Mouse (Mus musculus) stomach, postnatal 0 days (tissue): ENCODE data around the gene Mettl7a2. TPM values are rescaled to one million over a fixed set of nuclear protein-coding genes. Genes with fewer than 3 reads are reported as not detected.
"Not testable (repeated sequence)": the region's sequence is repeated elsewhere in the genome, so short reads cannot be mapped to it uniquely, and the experiment has no call there.

Experiments used
- ATAC-seq: fragments of 200-750 bp; cut with Nextera tagmentation; 2 replicates; pipeline ENCODE4 v1.8.0; 2017; ENCODE audit not compliant: low FRiP score, low TSS enrichment
- DNase-seq: peaks from one replicate; pipeline ENCODE4 v3.0.0-alpha.2; 2016; ENCODE audit warnings: low spot score
- H3K27ac ChIP-seq: fragments of 300-500 bp; sonication (generic); replicated peaks from 2 replicates; pipeline ENCODE4 v1.5.1; 2014; ENCODE audit warnings: mild to moderate bottlenecking, control low read depth
- H3K27me3 ChIP-seq: fragments of 300-500 bp; sonication (generic); 2 replicates; pipeline ENCODE4 v1.6.1; 2014; ENCODE audit warnings: low read length; ENCODE audit not compliant: control insufficient read depth, insufficient read depth
- H3K36me3 ChIP-seq: fragments of 300-500 bp; sonication (generic); 2 replicates; pipeline ENCODE4 v1.6.1; 2014; ENCODE audit warnings: low read length, mixed read lengths; ENCODE audit not compliant: control insufficient read depth, insufficient read depth
- H3K4me1 ChIP-seq: fragments of 300-500 bp; sonication (generic); replicated peaks from 2 replicates; pipeline ENCODE4 v1.6.1; 2014; ENCODE audit warnings: antibody characterized with exemption; ENCODE audit not compliant: control insufficient read depth, insufficient read depth
- H3K4me2 ChIP-seq: fragments of 300-500 bp; sonication (generic); replicated peaks from 2 replicates; pipeline ENCODE4 v1.6.1; 2014; ENCODE audit warnings: low read depth, mild to moderate bottlenecking, control low read depth, moderate library complexity
- H3K4me3 ChIP-seq: fragments of 300-500 bp; sonication (generic); 2 replicates; pipeline ENCODE4 v1.5.1; 2014; ENCODE audit warnings: low read depth, low read length, control low read depth
- H3K9ac ChIP-seq: fragments of 300-500 bp; sonication (generic); 2 replicates; pipeline ENCODE4 v1.6.1; 2014; ENCODE audit warnings: mild to moderate bottlenecking, low read length, control low read depth, mixed read lengths
- H3K9me3 ChIP-seq: fragments of 300-500 bp; sonication (generic); 2 replicates; pipeline ENCODE4 v1.6.1; 2016; ENCODE audit warnings: low read length; ENCODE audit not compliant: control insufficient read depth
- CTCF ChIP-seq: IDR thresholded peaks from 2 replicates; pipeline ENCODE4 v1.5.1; 2016; ENCODE audit warnings: antibody characterized with exemption, low read depth, mild to moderate bottlenecking, moderate library complexity
- EP300 ChIP-seq: optimal IDR thresholded peaks from 2 replicates; pipeline ENCODE3; 2016; ENCODE audit warnings: antibody characterized with exemption
- WGBS: fragments of 180-500 bp; shearing (Covaris S2); extraction: QIAGEN DNeasy Blood & Tissue Kit; methylation state at CpG from one replicate; pipeline ENCODE4 v1.1.7; 2014; 5-methylcytosine and 5-hydroxymethylcytosine counted together
- polyA plus RNA-seq: library from polyadenylated mRNA; unstranded; fragments of >200 nt; fragmentation: Nextera tagmentation; extraction: Ambion mirVana; gene quantifications from 2 replicates; pipeline ENCODE4 v1.2.1, GENCODE M21; 2015

The Mettl7a2 gene
- polyA plus RNA-seq, 1 experiment from 2014 or later = not detected

DNA sequence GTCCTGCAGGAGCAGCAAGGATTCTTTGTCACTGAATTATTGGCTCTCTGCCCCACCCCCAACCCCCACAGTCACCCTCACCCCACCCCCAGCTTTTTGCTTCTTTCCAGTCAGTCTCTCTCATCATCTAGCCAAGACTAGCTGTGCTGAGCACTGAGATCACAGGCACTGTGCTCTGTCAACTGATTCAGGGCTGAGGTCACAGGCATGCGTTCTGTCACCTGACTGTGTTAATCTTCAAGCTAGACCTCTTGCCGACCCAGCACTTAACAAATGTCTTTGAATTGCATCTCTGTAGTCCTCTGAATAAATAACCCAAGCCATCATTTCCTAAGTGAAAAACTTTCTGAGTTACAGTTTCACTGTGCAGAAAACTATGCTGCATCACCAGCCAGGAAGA is 3.5 kb upstream of the Mettl7a2 start:
- H3K27me3 ChIP-seq = no peaks in the 10 kb centered on the region
- no peaks in the 10 kb centered on the region for H3K9me3 ChIP-seq
- no peak; the same call in 1 of the 2 replicates for ATAC-seq
- no peaks in the 10 kb centered on the region for H3K4me1 ChIP-seq
- no peak overlapping the region for H3K4me3 ChIP-seq
- no peak for DNase-seq
- H3K27ac ChIP-seq = no peak overlapping the region
- H3K4me2 ChIP-seq = no peak overlapping the region
- TF ChIP-seq CTCF = no peak
- TF ChIP-seq EP300 = no peak
- no peaks in the 10 kb centered on the region for H3K36me3 ChIP-seq
- no peak overlapping the region for H3K9ac ChIP-seq
- 23% methylated on average over 2 of the region's 2 CpGs for WGBS

- no peaks in the 10 kb centered on the region for H3K9me3 ChIP-seq
- no peak overlapping the region for H3K9ac ChIP-seq
- 57% methylated on average over 6 of the region's 6 CpGs for WGBS
- ATAC-seq (no peak), DNase-seq (no peak)
- H3K4me2 ChIP-seq = no peak overlapping the region
- no peaks in the 10 kb centered on the region for H3K27me3 ChIP-seq
- H3K36me3 ChIP-seq = no peaks in the 10 kb centered on the region
- no peaks in the 10 kb centered on the region for H3K4me1 ChIP-seq
- H3K27ac ChIP-seq = no peak overlapping the region
- no peak for TF ChIP-seq EP300
- no peak for TF ChIP-seq CTCF
- no peak overlapping the region for H3K4me3 ChIP-seq
Observed at GRCm38 (mm10) chr15:100351501-100352060, 1.4 kb upstream of the Mettl7a2 start.

DNA sequence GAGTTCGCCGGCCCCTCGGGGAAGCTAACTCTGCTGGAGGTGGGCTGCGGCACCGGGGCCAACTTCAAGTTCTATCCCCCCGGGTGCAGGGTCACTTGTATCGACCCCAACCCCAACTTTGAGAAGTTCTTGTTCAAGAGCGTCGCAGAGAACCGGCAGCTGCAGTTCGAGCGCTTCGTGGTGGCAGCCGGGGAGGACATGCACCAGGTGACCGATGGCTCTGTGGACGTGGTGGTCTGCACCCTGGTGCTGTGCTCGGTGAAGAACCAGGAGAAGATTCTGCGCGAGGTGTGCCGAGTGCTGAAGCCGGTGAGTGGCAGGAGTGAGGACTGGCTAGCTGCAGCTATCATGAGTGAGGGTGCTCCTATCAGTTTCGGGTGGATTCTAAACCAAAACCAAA is 399 bp downstream of the Mettl7a2 start:
- not testable (repeated sequence) for H3K9ac ChIP-seq, H3K4me1 ChIP-seq, H3K27me3 ChIP-seq, DNase-seq, H3K36me3 ChIP-seq, H3K4me2 ChIP-seq, H3K27ac ChIP-seq, H3K9me3 ChIP-seq, H3K4me3 ChIP-seq, ATAC-seq
- WGBS = over 99% methylated on average over 9 of the region's 22 CpGs

DNA sequence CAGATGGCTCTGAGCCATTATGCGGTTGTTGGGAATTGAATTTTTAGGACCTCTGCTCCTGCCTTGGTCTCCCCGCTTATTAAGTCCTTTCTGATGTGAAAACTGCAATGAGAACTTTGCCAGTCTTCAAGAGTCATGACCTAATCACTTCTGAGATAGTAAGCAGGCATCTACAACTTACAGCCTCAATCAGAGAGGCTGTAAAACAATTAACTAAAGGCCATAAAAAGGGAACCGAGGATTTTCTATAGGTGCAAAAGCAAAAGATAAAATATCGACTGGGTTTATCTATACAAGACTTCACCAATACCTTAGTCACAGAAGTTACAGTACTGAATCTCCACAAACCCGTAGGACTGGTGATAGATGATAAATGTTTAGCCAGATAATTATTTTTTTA is 2.9 kb downstream of the Mettl7a2 start:
- Histone ChIP-seq H3K36me3 (no peaks in the 10 kb centered on the region), H3K4me2 (no peak overlapping the region), H3K27ac (no peak overlapping the region), H3K9ac (no peak overlapping the region), H3K27me3 (no peaks in the 10 kb centered on the region), H3K4me3 (no peak overlapping the region), H3K4me1 (no peaks in the 10 kb centered on the region), H3K9me3 (no peaks in the 10 kb centered on the region)
- DNase-seq (no peak), ATAC-seq (no peak)
- 59% methylated on average over 5 of the region's 5 CpGs for WGBS
- no peak for TF ChIP-seq EP300

DNA sequence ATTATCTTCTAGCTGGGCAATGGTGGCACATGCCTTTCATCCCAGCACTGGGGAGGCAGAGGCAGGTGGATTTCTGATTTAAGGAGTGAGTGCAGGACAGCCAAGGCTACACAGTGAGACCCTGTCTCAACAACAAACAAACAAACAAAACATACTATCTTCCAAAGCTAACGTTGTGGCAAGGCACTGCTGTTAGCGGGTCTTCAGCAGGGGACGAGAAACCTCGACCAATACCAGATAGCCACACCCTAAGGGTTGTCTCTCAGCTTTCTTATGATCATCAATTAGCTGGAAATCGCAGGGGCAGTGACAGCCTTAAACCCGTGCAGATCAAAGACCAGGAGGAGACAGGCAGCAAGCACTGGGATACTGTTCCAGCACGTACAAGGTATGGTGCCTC is 11.2 kb downstream of the Mettl7a2 start, which contains the start of gene Higd1c:
Gene Higd1c, plus strand, starts transcription at position 301 of the 400 bp plus-strand sequence.
- TF ChIP-seq EP300 (no peak), CTCF (no peak)
- DNase-seq = no peak
- H3K36me3 ChIP-seq = no peaks in the 10 kb centered on the region
- ATAC-seq = no peak
- 48% methylated on average over 7 of the region's 7 CpGs for WGBS
- H3K27me3 ChIP-seq = no peaks in the 10 kb centered on the region
- H3K9me3 ChIP-seq = no peaks in the 10 kb centered on the region
- H3K4me2 ChIP-seq = no peak within 1 kb of the TSS
- no peak within 1 kb of the TSS for H3K27ac ChIP-seq
- no peak within 1 kb of the TSS for H3K9ac ChIP-seq
- H3K4me1 ChIP-seq = no peaks in the 10 kb centered on the region
- H3K4me3 ChIP-seq = no peak within 1 kb of the TSS

DNA sequence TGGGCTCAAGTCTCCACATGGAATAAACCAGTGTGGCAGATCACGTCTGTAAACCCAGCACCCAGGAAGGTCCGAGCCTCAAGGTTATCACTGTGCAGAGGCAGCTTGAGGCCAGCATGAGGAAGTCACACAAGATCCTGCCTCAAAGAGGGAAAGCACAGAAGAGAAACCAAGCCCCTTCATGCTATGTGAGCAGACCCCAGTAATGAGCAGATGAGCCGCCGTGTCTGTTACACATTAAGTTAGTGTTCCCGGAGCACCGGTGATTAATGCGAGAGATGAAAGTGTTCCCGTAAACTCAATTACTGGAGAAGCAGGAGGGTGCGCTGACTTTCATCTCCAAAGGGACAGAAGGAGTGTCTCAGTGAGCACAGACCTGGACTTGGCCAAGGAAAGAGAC is 13.0 kb downstream of the Mettl7a2 start:
- DNase-seq, H3K4me1 ChIP-seq, H3K27me3 ChIP-seq, ATAC-seq, H3K27ac ChIP-seq, H3K4me3 ChIP-seq, H3K9ac ChIP-seq, H3K36me3 ChIP-seq, H3K9me3 ChIP-seq, H3K4me2 ChIP-seq: not testable (repeated sequence)
- WGBS = 53% methylated on average over 9 of the region's 9 CpGs
